Mouse (Mus musculus) forebrain, embryonic 16.5 days (tissue): ENCODE measurements around the gene Tnnt1. TPM values are rescaled to one million over a fixed set of nuclear protein-coding genes. Genes with fewer than 3 reads are reported as not detected.
"Not testable (repeated sequence)": the region's sequence is repeated elsewhere in the genome, so short reads cannot be mapped to it uniquely, and the experiment has no call there.

Experiments used
- ATAC-seq: fragments of 200-750 bp; cut with Nextera tagmentation; 2 replicates; pipeline ENCODE4 v1.8.0; 2017; ENCODE audit warnings: mild to moderate bottlenecking, moderate library complexity
- H3K27ac ChIP-seq: fragments of 300-500 bp; sonication (generic); 2 replicates; pipeline ENCODE4 v1.5.1; 2014; ENCODE audit warnings: low read length, control low read depth
- H3K27me3 ChIP-seq: fragments of 300-500 bp; sonication (generic); replicated peaks from 2 replicates; pipeline ENCODE4 v1.6.1; 2014; ENCODE audit warnings: low read length; ENCODE audit not compliant: control insufficient read depth, insufficient read depth
- H3K36me3 ChIP-seq: fragments of 300-500 bp; sonication (generic); 2 replicates; pipeline ENCODE4 v1.6.1; 2014; ENCODE audit not compliant: control insufficient read depth, insufficient read depth
- H3K4me1 ChIP-seq: fragments of 300-500 bp; sonication (generic); replicated peaks from 2 replicates; pipeline ENCODE4 v1.6.1; 2014; ENCODE audit warnings: low read length; ENCODE audit not compliant: control insufficient read depth, insufficient read depth
- H3K4me2 ChIP-seq: fragments of 300-500 bp; sonication (generic); 2 replicates; pipeline ENCODE4 v1.6.1; 2014; ENCODE audit warnings: mild to moderate bottlenecking, low read length, control low read depth
- H3K4me3 ChIP-seq: fragments of 300-500 bp; sonication (generic); replicated peaks from 2 replicates; pipeline ENCODE4 v1.5.1; 2014; ENCODE audit warnings: mild to moderate bottlenecking, low read length, control low read depth
- H3K9ac ChIP-seq: fragments of 300-500 bp; sonication (generic); replicated peaks from 2 replicates; pipeline ENCODE4 v1.6.1; 2014; ENCODE audit warnings: low read depth, low read length, control low read depth
- H3K9me3 ChIP-seq: fragments of 300-500 bp; sonication (generic); 2 replicates; pipeline ENCODE4 v1.6.1; 2016; ENCODE audit warnings: low read length; ENCODE audit not compliant: control insufficient read depth
- WGBS: fragments of 180-500 bp; shearing (Covaris S2); extraction: QIAGEN DNeasy Blood & Tissue Kit; methylation state at CpG from one replicate; pipeline ENCODE4 v1.1.7; 2014; 5-methylcytosine and 5-hydroxymethylcytosine counted together
- polyA plus RNA-seq: library from polyadenylated mRNA; unstranded; fragments of >200 nt; fragmentation: Nextera tagmentation; extraction: Ambion mirVana; gene quantifications from 2 replicates; pipeline ENCODE4 v1.2.1, GENCODE M21; 2015

The Tnnt1 gene
- polyA plus RNA-seq, 1 experiment from 2014 or later: 2.6 TPM

- not testable (repeated sequence) for H3K36me3 ChIP-seq, H3K4me3 ChIP-seq, H3K27ac ChIP-seq, H3K4me2 ChIP-seq, H3K9ac ChIP-seq, H3K27me3 ChIP-seq, H3K9me3 ChIP-seq
- 65% methylated on average over 15 of the region's 15 CpGs for WGBS
- H3K4me1 ChIP-seq: peaks cover 10% of the 10 kb centered on the region
- peak; percentile 32; the same call in 1 of the 2 replicates for ATAC-seq
These were observed 8.2 kb upstream of the Tnnt1 start, which contains the start of gene Tnni3 for GRCm38 (mm10) chr7:4524212-4524922. TSS of gene Tnni3 (minus strand) at chr7:4524229.

- Histone ChIP-seq H3K9me3 (no peaks in the 10 kb centered on the region), H3K9ac (no peak overlapping the region), H3K4me2 (no peak overlapping the region), H3K4me1 (peaks cover 10% of the 10 kb centered on the region), H3K36me3 (no peaks in the 10 kb centered on the region), H3K4me3 (no peak overlapping the region), H3K27me3 (0 out of 2 replicates have a peak, but pooled peaks cover 4% of the 10 kb centered on the region), H3K27ac (no peak overlapping the region)
- whole genome bisulfite sequencing: 92% methylated on average over 33 of the region's 33 CpGs
- ATAC-seq: no peak
These were observed 7.3 kb upstream of the Tnnt1 start for GRCm38 (mm10) chr7:4523205-4524130.

DNA sequence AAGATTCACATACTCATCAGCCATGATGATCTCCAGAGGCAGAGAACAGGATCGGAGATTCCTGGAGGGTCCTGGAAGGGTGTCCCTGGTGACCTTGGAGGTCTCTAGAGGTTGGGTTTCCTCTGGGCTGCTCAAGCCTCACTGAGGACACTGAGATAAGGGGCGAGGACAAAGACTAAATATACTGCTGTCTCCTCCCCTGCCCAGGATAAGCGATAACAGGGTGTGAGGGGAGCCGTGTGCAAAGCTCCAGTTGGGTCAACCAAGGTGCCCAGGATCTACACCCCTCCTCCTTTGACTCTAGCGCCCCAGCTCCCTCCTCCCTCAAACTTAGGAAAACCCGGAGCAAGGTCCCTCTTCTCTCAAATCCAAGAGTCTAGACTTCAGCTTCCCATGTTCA lies 6.1 kb upstream of the Tnnt1 start:
- 83% methylated on average over 6 of the region's 6 CpGs for WGBS
- peaks cover 10% of the 10 kb centered on the region for H3K4me1 ChIP-seq
- no peak overlapping the region for H3K27ac ChIP-seq
- H3K36me3 ChIP-seq: no peaks in the 10 kb centered on the region
- no peak overlapping the region for H3K4me2 ChIP-seq
- no peak overlapping the region for H3K9ac ChIP-seq
- H3K9me3 ChIP-seq: no peaks in the 10 kb centered on the region
- no peak overlapping the region for H3K4me3 ChIP-seq
- 0 out of 2 replicates have a peak, but pooled peaks cover 4% of the 10 kb centered on the region for H3K27me3 ChIP-seq
- no peak for ATAC-seq

- 37% methylated on average over 32 of the region's 32 CpGs for WGBS
- peak overlapping the region; percentile 59 for H3K4me2 ChIP-seq
- H3K4me3 ChIP-seq: peak overlapping the region; percentile 27
- H3K9ac ChIP-seq: no peak overlapping the region; the same call in 1 of the 2 replicates
- 0 out of 2 replicates have a peak, but pooled peaks cover 4% of the 10 kb centered on the region for H3K27me3 ChIP-seq
- H3K4me1 ChIP-seq: peaks cover 6% of the 10 kb centered on the region
- H3K9me3 ChIP-seq: no peaks in the 10 kb centered on the region
- no peak overlapping the region for H3K27ac ChIP-seq
- ATAC-seq: no peak
- no peaks in the 10 kb centered on the region for H3K36me3 ChIP-seq
These were observed 5.2 kb upstream of the Tnnt1 start for GRCm38 (mm10) chr7:4521231-4522003.

DNA sequence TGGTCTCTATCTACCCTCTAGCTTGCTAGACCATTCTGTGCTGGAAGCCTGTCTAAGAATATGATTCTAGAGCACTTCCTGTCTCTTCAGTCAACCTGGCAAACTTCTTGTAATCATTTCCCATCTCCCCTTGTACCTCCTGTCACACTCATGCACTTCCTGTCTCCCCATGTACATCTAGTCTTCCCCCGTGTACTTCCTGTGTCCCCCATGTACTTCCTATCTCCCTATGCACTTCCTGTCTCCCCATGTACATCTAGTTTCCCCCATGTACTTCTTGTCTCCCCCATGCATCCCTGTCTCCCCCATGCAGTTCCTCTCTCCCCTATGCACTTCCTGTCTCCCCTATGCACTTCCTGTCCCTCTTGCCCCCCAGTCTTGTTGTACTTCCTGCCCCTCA lies 2.3 kb upstream of the Tnnt1 start:
- Histone ChIP-seq H3K36me3 (no peaks in the 10 kb centered on the region), H3K27ac (no peak overlapping the region), H3K4me3 (no peak overlapping the region), H3K9me3 (no peaks in the 10 kb centered on the region), H3K9ac (no peak overlapping the region), H3K4me2 (no peak overlapping the region), H3K4me1 (peaks cover 6% of the 10 kb centered on the region), H3K27me3 (0 out of 2 replicates have a peak, but pooled peaks cover 4% of the 10 kb centered on the region)
- WGBS: 82% methylated on average over 1 of the region's 1 CpGs
- no peak for ATAC-seq

- peaks cover 2% of the 10 kb centered on the region for H3K4me1 ChIP-seq
- WGBS: 67% methylated on average over 6 of the region's 6 CpGs
- H3K27me3 ChIP-seq: 0 out of 2 replicates have a peak, but pooled peaks cover 4% of the 10 kb centered on the region
- H3K9me3 ChIP-seq: no peaks in the 10 kb centered on the region
- no peak overlapping the region for H3K4me2 ChIP-seq
- H3K27ac ChIP-seq: no peak overlapping the region
- H3K36me3 ChIP-seq: no peaks in the 10 kb centered on the region
- H3K4me3 ChIP-seq: no peak overlapping the region
- no peak for ATAC-seq
- H3K9ac ChIP-seq: no peak overlapping the region
These were observed 329 bp downstream of the Tnnt1 start for GRCm38 (mm10) chr7:4515853-4516252.

DNA sequence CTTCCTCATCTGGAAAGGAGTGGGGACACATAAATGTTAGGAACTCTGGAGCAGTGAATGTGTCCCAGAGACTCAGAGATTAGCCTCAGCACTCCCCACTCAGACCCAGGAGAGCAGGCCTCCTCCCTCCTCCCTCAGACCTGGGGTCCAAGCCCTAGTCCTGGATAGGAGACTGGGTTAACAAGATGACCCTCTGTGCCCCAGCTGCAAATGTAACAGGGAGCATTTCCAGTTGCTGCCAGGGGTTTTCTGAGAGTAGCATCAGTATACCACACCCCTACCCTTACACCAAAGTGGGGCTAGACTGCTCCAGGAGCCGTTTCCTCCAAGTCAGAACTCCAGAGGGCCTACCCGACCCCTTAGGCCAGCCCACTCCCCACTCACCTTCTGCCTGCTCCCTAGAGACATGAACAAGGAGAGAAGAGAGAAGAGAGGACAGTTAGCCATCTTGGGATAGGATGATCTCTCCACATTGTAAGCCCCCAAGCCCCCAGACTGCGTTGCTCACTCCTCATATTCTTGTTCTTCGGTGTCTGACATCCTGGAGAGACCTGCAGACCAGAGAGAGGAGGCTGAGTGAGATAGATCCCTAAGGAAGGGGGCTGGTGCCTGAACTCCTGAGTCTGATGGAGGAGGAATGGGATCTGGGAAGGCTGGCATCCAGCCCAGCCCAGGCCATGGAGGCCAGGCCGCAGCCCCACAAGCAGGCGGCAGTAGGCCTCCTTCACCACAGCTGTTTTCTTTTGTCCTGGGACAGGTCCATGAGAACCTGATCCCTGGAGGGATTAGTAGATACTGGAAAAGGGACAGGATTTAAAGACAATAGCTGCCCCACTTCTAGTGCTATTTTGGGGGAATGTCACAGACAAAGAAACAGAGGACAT lies 2.1 kb downstream of the Tnnt1 start:
- 0 out of 2 replicates have a peak, but pooled peaks cover 2% of the 10 kb centered on the region for H3K27me3 ChIP-seq
- H3K9ac ChIP-seq: no peak overlapping the region
- no peaks in the 10 kb centered on the region for H3K4me1 ChIP-seq
- ATAC-seq: no peak
- H3K4me3 ChIP-seq: no peak overlapping the region
- H3K27ac ChIP-seq: no peak overlapping the region
- H3K9me3 ChIP-seq: no peaks in the 10 kb centered on the region
- 42% methylated on average over 6 of the region's 6 CpGs for WGBS
- H3K4me2 ChIP-seq: no peak overlapping the region
- H3K36me3 ChIP-seq: no peaks in the 10 kb centered on the region

DNA sequence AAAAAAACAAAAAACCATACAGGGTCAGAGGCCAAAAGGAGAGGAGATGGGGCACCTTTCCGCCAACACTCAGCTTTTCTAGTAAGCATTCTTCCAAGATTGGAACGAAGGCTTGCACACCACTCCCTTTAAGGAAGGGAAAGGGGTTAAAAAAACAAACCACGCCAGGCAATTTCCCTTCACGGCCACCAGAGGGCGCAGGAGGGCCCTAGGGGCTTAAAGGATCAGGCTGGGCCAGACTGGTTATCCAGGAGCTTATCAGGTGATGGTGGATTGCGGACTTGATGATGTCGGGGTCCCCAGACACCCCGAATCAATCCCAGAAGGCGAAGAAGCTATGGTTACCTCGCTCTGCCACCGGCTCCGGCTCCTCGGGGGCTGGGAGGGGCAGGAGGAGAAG lies 2.9 kb downstream of the Tnnt1 start:
- 0 out of 2 replicates have a peak, but pooled peaks cover 2% of the 10 kb centered on the region for H3K27me3 ChIP-seq
- H3K9me3 ChIP-seq: no peaks in the 10 kb centered on the region
- no peak for ATAC-seq
- H3K4me2 ChIP-seq: no peak overlapping the region
- H3K27ac ChIP-seq: no peak overlapping the region
- 31% methylated on average over 13 of the region's 13 CpGs for WGBS
- no peaks in the 10 kb centered on the region for H3K36me3 ChIP-seq
- H3K4me3 ChIP-seq: no peak overlapping the region
- H3K4me1 ChIP-seq: no peaks in the 10 kb centered on the region
- no peak overlapping the region for H3K9ac ChIP-seq
